Mouse (Mus musculus) kidney, embryonic 16.5 days (tissue): Measurements from ENCODE around the gene Eri3. TPM values are rescaled to one million over a fixed set of nuclear protein-coding genes. Genes with fewer than 3 reads are reported as not detected.

Experiments used
- ATAC-seq: fragments of 200-750 bp; cut with Nextera tagmentation; 2 replicates; pipeline ENCODE4 v1.8.0; 2017; ENCODE audit warnings: moderate TSS enrichment; ENCODE audit not compliant: low FRiP score, low TSS enrichment
- H3K27ac ChIP-seq: fragments of 300-500 bp; sonication (generic); 2 replicates; pipeline ENCODE4 v1.5.1; 2014; ENCODE audit warnings: low read length
- H3K27me3 ChIP-seq: fragments of 300-500 bp; sonication (generic); 2 replicates; pipeline ENCODE4 v1.6.1; 2014; ENCODE audit warnings: low read length, control low read depth, mixed read lengths; ENCODE audit not compliant: insufficient read depth
- H3K36me3 ChIP-seq: fragments of 300-500 bp; sonication (generic); 2 replicates; pipeline ENCODE4 v1.6.1; 2014; ENCODE audit warnings: low read length, control low read depth, mixed read lengths; ENCODE audit not compliant: insufficient read depth
- H3K4me1 ChIP-seq: fragments of 300-500 bp; sonication (generic); 2 replicates; pipeline ENCODE4 v1.6.1; 2014; ENCODE audit warnings: low read length, control low read depth, mixed read lengths; ENCODE audit not compliant: insufficient read depth
- H3K4me2 ChIP-seq: fragments of 300-500 bp; sonication (generic); replicated peaks from 2 replicates; pipeline ENCODE4 v1.6.1; 2014; ENCODE audit warnings: low read depth, low read length
- H3K4me3 ChIP-seq: fragments of 300-500 bp; sonication (generic); 2 replicates; pipeline ENCODE4 v1.5.1; 2014; ENCODE audit warnings: mild to moderate bottlenecking, low read length
- H3K9ac ChIP-seq: fragments of 300-500 bp; sonication (generic); replicated peaks from 2 replicates; pipeline ENCODE4 v1.6.1; 2014; ENCODE audit warnings: low read length
- H3K9me3 ChIP-seq: fragments of 300-500 bp; sonication (generic); 2 replicates; pipeline ENCODE4 v1.6.1; 2016; ENCODE audit warnings: low read length, control low read depth
- WGBS: fragments of 180-500 bp; shearing (Covaris S2); extraction: QIAGEN DNeasy Blood & Tissue Kit; methylation state at CpG from one replicate; pipeline ENCODE4 v1.1.7; 2014; 5-methylcytosine and 5-hydroxymethylcytosine counted together
- polyA plus RNA-seq: library from polyadenylated mRNA; unstranded; fragments of >200 nt; fragmentation: Nextera tagmentation; extraction: Ambion mirVana; gene quantifications from 2 replicates; pipeline ENCODE4 v1.2.1, GENCODE M21; 2015

Gene Eri3
- polyA plus RNA-seq, 1 experiment from 2014 or later, result 131 TPM

DNA sequence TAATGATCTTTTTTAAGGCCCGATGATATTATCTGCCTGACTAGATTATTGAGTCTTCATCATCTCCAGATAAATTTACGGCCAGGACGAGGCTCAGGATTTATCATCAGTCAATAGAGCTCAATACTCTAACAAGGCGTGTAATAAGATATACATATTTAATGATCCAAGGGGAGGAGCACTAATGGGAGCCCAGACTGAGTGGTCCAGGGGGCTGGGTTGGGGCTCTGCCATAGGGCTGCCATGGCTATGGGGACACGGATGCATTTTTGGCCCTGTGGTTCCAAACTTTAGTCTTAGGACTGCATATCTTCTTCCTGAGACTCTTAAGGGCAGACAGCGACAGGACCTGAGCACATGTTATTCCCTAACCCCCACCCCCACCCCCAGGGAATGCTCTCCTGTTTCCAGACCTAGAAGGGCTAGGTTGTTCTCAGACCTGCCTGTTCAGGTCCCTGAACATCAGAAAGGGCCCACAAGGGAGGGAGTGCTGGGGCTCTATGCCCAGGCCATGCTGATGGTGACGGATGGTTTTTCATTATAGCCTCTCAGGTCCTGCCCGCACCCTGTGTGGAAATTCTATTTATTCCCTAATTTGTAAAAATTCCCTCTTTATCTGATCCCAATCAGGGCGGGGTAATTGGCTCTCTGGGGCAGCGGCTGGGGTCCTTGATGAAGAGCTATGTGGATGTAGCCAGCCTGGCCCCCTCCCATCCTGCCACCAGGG, 114.4 kb downstream of the Eri3 start:
- 86% methylated on average over 10 of the region's 10 CpGs for WGBS
- Histone ChIP-seq H3K4me2 (no peak overlapping the region), H3K36me3 (no peaks in the 10 kb centered on the region), H3K9me3 (no peaks in the 10 kb centered on the region), H3K27ac (no peak overlapping the region), H3K4me1 (no peaks in the 10 kb centered on the region), H3K9ac (no peak overlapping the region), H3K27me3 (no peaks in the 10 kb centered on the region), H3K4me3 (no peak overlapping the region)
- ATAC-seq, result no peak

DNA sequence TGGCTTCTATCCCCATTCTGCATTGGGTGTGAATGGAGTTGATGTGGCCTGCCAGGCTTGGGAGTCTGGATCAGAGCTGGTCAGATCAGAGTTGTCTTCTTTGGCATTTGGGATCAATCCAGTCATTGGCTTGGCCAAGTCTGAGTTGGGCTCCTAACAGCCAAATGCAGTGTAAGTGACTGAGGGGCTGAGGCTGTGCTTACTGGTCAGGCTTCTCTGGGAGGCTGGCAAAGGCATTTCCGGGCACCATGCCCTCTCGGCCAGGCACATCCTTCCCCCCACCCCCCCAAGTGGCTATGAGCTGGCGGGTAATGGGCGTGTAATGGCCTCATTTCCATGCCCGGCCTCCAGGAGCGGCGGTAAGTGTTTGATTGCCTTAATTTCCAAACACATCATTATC, 115.4 kb downstream of the Eri3 start:
- H3K27me3 ChIP-seq, result no peaks in the 10 kb centered on the region
- no peaks in the 10 kb centered on the region for H3K9me3 ChIP-seq
- no peak for ATAC-seq
- no peak overlapping the region for H3K27ac ChIP-seq
- no peaks in the 10 kb centered on the region for H3K36me3 ChIP-seq
- no peak overlapping the region for H3K4me3 ChIP-seq
- H3K4me2 ChIP-seq, result no peak overlapping the region
- no peaks in the 10 kb centered on the region for H3K4me1 ChIP-seq
- WGBS, result 74% methylated on average over 7 of the region's 7 CpGs
- H3K9ac ChIP-seq, result no peak overlapping the region

DNA sequence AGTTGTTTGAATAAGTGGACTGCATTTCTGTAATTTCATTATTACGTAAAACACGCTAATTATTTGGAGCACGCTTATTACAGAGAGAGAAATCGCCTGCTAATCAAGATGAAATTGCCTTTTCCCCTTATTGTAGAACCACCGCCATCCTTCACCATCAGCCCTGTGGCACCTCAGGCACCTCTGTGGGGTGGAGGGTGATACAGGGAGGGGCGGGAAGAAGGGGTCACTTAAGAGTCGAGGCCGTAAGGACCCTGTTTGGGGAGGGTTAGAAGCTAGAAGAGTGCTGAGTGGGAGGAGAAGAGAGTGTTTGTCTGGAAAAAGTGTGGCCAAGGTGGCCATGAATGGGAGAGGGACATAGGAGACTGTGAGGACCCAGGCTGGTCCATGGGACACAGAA, 115.9 kb downstream of the Eri3 start:
- 71% methylated on average over 8 of the region's 8 CpGs for WGBS
- H3K27ac ChIP-seq, result no peak overlapping the region
- H3K9me3 ChIP-seq, result no peaks in the 10 kb centered on the region
- no peak overlapping the region for H3K9ac ChIP-seq
- H3K36me3 ChIP-seq, result no peaks in the 10 kb centered on the region
- no peak overlapping the region for H3K4me3 ChIP-seq
- no peaks in the 10 kb centered on the region for H3K4me1 ChIP-seq
- ATAC-seq, result no peak
- H3K4me2 ChIP-seq, result no peak overlapping the region
- H3K27me3 ChIP-seq, result no peaks in the 10 kb centered on the region

DNA sequence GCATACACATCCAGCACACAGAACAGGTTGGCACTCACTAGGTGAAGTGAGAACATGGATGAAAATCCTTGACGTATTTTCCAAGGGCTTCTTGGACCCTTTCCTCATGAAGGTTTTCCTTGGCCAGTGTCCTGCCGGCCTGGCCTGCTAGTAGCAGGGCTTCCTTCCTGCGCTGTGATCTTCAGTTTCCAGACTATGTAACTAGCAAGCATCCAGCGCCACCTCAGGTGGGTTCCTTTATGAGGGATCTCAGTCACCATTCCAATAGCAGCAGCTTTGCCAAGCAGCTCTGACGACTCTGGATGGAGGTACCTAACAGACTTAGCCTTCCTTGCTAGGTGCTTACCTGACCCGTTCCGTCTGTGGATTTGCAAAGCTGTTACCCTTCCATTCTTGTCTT, 119.7 kb downstream of the Eri3 start:
- Histone ChIP-seq H3K4me3 (no peak overlapping the region), H3K4me2 (no peak overlapping the region), H3K4me1 (no peaks in the 10 kb centered on the region), H3K9me3 (no peaks in the 10 kb centered on the region), H3K27me3 (no peaks in the 10 kb centered on the region), H3K9ac (no peak overlapping the region), H3K36me3 (peaks cover 20% of the 10 kb centered on the region), H3K27ac (no peak overlapping the region)
- ATAC-seq, result no peak
- WGBS, result 88% methylated on average over 7 of the region's 7 CpGs

DNA sequence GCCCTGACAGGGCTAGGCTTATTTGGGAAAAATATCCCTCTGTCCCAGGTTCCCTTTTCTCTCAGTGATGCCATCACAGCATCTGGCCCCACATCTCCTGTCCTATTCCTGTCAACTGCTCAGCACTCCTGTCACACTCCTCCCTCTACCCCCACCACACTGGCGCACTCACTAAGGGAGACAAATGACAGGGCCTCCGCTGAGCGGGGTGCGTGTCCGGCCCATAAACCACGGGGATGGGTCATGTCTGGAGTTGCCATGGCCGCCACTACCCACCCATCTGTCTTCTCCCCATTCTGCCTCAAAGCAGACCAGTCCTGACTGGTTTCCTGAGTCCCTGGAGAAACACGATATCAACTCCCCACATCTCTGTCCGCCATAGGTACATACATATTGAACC, 121.9 kb downstream of the Eri3 start:
- no peak overlapping the region for H3K9ac ChIP-seq
- no peaks in the 10 kb centered on the region for H3K9me3 ChIP-seq
- ATAC-seq, result peak; percentile 52; the same call in 1 of the 2 replicates
- no peaks in the 10 kb centered on the region for H3K4me1 ChIP-seq
- H3K27ac ChIP-seq, result no peak overlapping the region
- 34% methylated on average over 9 of the region's 9 CpGs for WGBS
- H3K27me3 ChIP-seq, result no peaks in the 10 kb centered on the region
- no peak overlapping the region for H3K4me3 ChIP-seq
- H3K36me3 ChIP-seq, result peaks cover 38% of the 10 kb centered on the region
- no peak overlapping the region for H3K4me2 ChIP-seq

DNA sequence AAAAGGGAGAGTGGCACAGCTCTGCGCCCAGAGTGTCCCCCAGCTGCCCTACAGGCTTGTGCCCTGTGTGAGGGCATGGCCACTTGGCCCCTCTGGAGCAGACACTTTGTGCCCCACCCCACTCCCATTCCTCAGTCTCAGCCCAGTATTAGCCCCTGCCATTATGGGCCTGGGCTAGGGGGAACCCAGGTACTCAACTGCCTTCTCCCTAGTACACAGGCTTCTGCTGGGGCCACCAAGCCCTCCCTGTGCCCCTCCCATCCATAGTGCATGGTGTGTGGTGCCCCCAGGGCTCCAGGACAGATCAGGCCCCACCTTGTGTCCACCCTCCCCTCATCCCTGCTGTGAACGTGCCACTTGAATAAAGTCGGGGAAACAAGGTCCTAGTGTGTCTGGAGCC, 123.7 kb downstream of the Eri3 start:
- no peaks in the 10 kb centered on the region for H3K9me3 ChIP-seq
- WGBS, result 87% methylated on average over 3 of the region's 3 CpGs
- peaks cover 48% of the 10 kb centered on the region for H3K36me3 ChIP-seq
- H3K4me1 ChIP-seq, result no peaks in the 10 kb centered on the region
- ATAC-seq, result 0 out of 2 replicates have a peak, but pooled peaks have one; percentile 24
- H3K4me3 ChIP-seq, result no peak overlapping the region
- no peak overlapping the region for H3K27ac ChIP-seq
- H3K27me3 ChIP-seq, result no peaks in the 10 kb centered on the region
- H3K4me2 ChIP-seq, result no peak overlapping the region
- H3K9ac ChIP-seq, result no peak overlapping the region

DNA sequence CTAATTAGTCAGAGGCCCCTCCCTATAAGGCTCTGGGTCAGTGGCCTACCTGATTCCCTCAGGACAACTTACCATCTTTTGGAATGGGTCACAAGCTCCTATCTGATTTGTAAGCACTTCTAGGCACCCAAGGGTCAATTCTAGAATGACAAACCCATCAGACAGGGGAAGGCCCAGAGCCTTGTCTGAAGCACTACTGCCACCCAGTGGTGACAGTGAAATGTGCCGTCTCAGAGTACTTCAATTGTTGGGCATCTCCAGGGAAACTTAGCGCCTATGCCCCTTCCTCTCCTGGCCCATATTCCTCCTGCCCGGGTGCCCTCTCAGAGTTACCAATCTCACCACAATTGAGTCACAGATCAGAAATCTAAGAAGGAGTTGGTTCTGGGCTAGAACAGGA, 126.7 kb downstream of the Eri3 start:
- no peak overlapping the region for H3K4me3 ChIP-seq
- peaks cover 9% of the 10 kb centered on the region for H3K4me1 ChIP-seq
- peak; percentile 25; the same call in 1 of the 2 replicates for ATAC-seq
- H3K9ac ChIP-seq, result no peak overlapping the region
- H3K36me3 ChIP-seq, result peaks cover 56% of the 10 kb centered on the region
- no peaks in the 10 kb centered on the region for H3K9me3 ChIP-seq
- 19% methylated on average over 3 of the region's 3 CpGs for WGBS
- no peak overlapping the region for H3K27ac ChIP-seq
- H3K27me3 ChIP-seq, result no peaks in the 10 kb centered on the region
- H3K4me2 ChIP-seq, result no peak overlapping the region

DNA sequence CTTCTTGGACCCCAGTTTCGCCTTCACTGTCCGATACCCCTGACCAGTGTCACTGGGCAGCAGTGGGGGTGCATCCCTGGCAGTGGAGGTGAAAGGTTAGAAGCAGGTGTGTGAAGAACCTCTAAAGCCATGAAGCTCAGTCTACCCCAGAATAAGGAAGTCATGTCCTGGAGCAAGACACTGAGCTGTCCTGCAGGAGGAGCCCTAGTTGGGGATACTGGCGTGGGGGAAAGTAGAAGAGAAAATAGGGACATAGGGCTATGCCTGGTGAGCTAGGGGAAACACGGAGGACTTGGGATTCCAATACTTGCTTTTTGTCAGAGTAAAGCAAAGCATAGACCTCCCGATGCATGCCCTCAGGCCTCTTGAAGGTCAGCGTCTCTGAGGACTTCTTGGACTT, 130.8 kb downstream of the Eri3 start:
- H3K4me2 ChIP-seq, result peak overlapping the region; percentile 90
- no peak for ATAC-seq
- H3K4me3 ChIP-seq, result peak overlapping the region; percentile 95
- 79% methylated on average over 6 of the region's 6 CpGs for WGBS
- H3K4me1 ChIP-seq, result peaks cover 9% of the 10 kb centered on the region
- H3K27ac ChIP-seq, result no peak overlapping the region
- H3K27me3 ChIP-seq, result no peaks in the 10 kb centered on the region
- peak overlapping the region; percentile 94 for H3K9ac ChIP-seq
- no peaks in the 10 kb centered on the region for H3K9me3 ChIP-seq
- H3K36me3 ChIP-seq, result peaks cover 25% of the 10 kb centered on the region

DNA sequence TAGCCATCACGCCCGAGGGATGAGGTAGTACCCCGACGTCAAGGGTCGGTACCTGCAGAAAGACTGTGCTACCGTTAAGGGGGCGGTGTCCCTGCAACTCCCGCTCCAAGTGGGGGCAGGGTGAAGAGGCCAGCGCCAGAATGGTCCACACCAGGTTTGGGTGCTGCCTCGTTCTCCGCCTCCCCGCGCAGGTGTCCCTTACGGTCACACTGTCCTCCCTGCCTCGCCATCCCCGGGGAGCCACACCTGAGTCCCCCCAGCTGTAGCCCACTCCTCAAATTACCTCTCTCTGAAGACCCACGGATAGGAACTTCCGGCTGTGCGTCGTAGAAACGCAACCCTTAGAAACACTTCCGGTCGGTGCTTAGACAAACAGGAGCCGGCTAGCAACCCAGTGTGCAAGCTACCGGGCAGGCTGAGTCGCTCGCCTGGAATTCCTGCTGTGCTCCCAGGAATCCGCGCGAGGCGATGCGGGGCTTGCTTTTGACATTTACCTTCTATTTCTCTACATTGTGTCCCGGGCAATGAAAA, 131.8 kb downstream of the Eri3 start, which contains the start of gene Dmap1:
Dmap1 (minus strand) TSS at position 343 of the 531 bp plus-strand sequence.
- peak within 1 kb of the TSS; percentile 90 for H3K4me2 ChIP-seq
- peaks cover 18% of the 10 kb centered on the region for H3K36me3 ChIP-seq
- ATAC-seq, result peak; percentile 87
- no peaks in the 10 kb centered on the region for H3K27me3 ChIP-seq
- H3K4me1 ChIP-seq, result peaks cover 9% of the 10 kb centered on the region
- H3K27ac ChIP-seq, result no peak within 1 kb of the TSS; the same call in 1 of the 2 replicates
- H3K4me3 ChIP-seq, result peak within 1 kb of the TSS; percentile 95
- H3K9me3 ChIP-seq, result no peaks in the 10 kb centered on the region
- WGBS, result under 1% methylated on average over 33 of the region's 33 CpGs
- peak within 1 kb of the TSS; percentile 94 for H3K9ac ChIP-seq

DNA sequence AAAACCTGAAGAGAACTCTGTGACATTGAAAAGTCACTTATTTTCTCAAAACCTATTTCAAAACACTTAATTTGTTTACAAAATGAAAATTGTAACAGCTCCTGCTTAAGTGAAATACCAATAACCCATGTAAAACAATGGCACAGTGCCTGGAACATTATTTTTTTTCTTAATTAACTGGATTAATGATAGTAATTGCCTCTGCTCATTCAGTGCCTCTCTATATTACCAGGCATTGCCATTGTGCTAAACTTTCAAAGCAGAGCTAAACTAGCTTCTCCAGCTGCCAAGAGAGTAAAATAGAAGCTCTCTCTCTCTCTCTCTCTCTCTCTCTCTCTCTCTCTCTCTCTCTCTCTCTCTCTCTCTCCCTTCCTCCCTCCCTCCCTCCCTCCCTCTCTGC, 132.3 kb downstream of the Eri3 start:
- Histone ChIP-seq H3K9ac (peak overlapping the region; percentile 94), H3K27ac (no peak overlapping the region), H3K9me3 (no peaks in the 10 kb centered on the region)

More for the DNA sequence above, 132.3 kb downstream of the Eri3 start:
- peaks cover 9% of the 10 kb centered on the region for H3K4me1 ChIP-seq
- H3K4me3 ChIP-seq, result peak overlapping the region; percentile 95
- no peak for ATAC-seq
- H3K27me3 ChIP-seq, result no peaks in the 10 kb centered on the region
- peaks cover 18% of the 10 kb centered on the region for H3K36me3 ChIP-seq
- peak overlapping the region; percentile 90 for H3K4me2 ChIP-seq
